Mouse (Mus musculus): Measurements from ENCODE around the gene Col11a2. TPM values are rescaled to one million over a fixed set of nuclear protein-coding genes. Genes with fewer than 3 reads are reported as not detected.
A peak's percentile ranks its signal among the peaks of the same experiment; 100 is the strongest.

The Col11a2 gene
- total RNA-seq, 1 experiment from 2014 or later, result 13.0 TPM

DNA sequence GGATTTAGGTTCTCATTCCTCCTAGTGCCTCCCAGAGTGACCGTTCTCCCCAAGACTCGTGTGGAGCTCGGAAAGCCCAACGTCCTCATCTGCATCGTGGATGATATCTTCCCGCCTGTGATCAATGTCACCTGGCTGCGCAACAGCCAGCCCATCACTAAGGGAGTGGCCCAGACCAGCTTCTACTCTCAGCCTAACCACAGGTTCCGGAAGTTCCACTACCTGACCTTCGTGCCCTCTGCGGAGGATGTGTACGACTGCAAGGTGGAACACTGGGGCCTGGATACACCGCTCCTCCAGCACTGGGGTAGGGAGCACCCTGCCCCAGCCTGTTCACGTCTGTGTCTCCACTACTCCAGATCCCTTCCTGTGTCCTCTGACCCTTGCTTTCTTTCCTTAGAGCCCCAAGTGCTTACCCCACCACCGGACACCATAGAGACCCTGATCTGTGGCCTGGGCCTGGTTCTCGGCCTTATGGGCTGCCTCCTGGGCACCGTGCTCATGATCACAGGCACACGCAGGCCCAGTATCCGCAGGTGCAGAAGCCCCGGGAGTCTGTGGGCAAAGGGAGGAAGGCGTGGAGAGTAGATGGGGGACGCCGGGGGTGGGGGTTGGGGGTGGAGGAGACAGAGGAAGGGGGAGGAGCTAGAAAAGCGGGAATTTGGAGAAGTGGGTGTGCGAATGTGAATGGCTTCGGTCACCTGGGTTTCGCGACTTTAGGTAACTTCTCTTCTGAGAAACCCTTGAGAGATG, 55.2 kb downstream of the Col11a2 start:
- no peak for ATAC-seq (ENCODE audit: extremely low read depth, insufficient number of reproducible peaks, low FRiP score, poor library complexity, severe bottlenecking)

DNA sequence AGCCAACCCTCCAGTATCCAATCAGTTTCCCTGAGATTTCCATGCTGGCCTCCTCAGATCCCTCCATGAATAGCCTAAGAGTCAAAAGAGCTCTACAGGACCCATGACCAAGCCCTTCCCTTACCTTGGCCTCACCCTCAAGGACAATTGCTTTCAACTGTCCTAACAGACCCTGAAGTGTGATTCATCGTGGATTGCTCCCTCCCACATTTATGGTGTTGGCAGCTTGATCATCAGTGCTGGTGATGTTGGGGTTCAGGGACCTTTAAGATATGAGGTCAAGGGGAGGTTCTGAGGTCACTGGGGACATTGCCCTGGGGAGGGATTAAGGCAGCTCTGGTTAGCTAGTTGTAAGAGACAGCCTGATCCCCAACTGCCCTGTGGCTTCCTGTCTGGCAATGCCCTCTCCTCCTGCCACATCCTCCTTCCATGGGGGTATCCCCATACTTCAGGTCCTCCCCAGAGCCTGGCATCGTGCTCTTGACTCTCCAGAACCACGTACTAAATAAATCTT, 57.3 kb downstream of the Col11a2 start:
- ATAC-seq (ENCODE audit: extremely low read depth, insufficient number of reproducible peaks, low FRiP score, poor library complexity, severe bottlenecking), result no peak

DNA sequence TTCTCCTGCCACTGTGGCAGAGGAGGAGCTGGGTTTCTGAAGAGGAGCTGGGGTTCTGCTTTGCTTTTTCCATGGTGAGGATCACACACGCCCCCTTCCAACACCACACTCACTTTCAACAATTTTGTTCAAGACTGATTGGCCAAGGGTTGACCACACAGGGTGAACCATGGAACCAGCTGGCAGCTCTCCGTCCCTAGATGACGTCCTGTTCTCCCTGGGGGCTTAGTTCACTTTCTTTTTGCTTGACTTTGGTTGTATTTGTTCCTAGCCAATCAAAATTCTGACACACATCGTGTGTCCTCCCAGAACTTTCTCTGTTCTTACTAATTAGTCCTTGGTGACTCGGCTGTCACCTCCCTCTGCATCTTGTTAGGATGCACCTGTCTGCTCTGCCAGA, 58.0 kb downstream of the Col11a2 start:
- ATAC-seq (ENCODE audit: extremely low read depth, insufficient number of reproducible peaks, low FRiP score, poor library complexity, severe bottlenecking), result peak; percentile 27; the same call in 1 of the 2 replicates

DNA sequence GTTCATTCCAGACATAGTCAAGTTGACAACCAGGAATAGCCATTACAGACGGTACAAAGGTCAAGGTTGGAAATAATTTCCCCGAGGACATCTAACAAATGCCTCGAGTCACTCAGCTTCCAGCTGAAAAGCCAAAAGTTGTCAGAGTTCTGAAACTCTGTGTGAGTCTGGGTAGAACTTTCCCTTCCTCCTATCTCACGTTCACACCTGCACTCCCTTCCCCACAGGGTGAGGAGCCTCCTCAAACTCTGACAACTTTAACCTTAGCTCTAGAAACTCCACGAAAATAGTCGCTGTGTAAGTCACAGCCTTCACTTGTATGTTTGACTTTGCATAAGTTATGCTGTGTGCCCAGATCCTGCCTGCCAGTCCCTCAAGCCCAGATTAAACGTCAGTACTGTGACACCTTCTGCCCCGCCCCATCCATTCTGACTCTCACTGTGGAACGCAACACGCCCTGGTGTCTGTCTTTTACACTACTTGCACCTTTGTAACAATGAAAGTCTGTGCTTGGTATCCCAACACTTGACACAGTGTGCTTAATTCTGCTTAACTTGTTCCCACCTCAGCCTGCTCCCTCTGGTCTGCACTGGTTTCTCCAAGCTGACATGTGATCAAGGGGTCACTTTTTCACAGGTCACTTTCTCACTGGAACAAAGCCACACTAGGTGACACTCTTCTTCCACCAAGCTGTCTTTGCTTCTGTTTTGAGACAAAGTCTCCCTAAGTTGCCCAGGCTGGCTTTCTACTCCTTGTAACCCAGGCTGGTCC, 59.7 kb downstream of the Col11a2 start:
- peak; percentile 16; the same call in 1 of the 2 replicates for ATAC-seq (ENCODE audit: extremely low read depth, insufficient number of reproducible peaks, low FRiP score, poor library complexity, severe bottlenecking)

DNA sequence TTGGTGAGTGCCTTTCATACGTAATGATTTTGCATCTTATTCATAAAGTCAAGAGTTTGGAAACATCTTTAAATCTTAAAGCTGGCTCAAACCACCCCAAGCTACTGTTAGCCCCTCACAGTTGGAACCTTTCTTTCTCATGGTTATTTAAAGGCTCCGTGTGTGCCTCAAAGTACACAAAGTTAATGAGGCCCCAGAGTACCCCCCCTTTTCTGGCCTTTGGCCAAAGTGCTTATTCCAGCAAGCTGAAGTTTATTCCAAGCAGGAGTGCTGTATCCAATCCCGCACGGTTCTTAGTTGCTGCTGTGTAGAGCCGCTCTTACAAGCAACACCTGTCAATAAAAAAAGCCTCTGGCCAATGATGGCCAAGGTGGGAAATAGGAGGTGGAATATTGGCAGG, 60.3 kb downstream of the Col11a2 start:
- no peak for ATAC-seq (ENCODE audit: extremely low read depth, insufficient number of reproducible peaks, low FRiP score, poor library complexity, severe bottlenecking)

DNA sequence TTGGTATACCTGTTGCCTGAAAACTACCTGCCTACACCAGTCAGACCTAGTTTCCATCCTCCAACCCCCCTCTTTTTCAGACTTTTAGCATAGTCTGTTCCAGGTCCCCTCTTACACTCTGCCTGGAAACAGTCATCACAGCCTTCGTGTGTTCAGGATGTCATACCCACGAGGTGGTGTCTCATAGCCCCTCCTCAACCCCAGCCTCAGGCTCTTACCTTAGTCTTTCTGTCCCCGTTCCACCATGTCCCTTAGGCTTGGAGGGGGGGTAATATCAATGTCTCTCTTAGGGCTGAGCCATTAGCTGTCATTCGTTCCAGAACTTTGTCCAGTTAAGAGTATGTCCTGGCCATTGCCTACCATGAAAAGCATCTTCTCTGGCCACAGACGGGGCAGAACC, 61.9 kb downstream of the Col11a2 start:
- ATAC-seq (ENCODE audit: extremely low read depth, insufficient number of reproducible peaks, low FRiP score, poor library complexity, severe bottlenecking), result no peak

DNA sequence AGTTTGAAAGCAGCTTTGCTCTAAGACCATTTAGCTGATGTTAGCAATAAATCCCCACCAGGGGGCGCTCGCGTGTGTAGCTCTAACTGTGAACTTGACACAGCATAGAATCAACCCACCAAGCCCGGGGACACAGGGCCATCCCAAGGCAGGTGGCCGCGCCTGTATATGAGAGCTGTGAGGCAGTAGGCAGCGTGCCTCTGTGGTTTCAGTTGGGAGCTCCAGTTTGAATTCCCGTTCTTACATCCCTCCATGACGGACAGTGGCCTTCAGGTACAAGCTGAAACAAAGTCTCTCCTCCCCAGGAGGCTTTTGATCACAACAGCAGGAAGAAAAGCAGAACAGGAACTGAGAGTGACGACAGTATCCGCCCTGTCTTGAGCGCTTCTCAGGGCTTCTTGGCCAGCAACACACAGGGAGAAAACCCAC, 62.4 kb downstream of the Col11a2 start:
- peak; percentile 79 for ATAC-seq (ENCODE audit: extremely low read depth, insufficient number of reproducible peaks, low FRiP score, poor library complexity, severe bottlenecking)

DNA sequence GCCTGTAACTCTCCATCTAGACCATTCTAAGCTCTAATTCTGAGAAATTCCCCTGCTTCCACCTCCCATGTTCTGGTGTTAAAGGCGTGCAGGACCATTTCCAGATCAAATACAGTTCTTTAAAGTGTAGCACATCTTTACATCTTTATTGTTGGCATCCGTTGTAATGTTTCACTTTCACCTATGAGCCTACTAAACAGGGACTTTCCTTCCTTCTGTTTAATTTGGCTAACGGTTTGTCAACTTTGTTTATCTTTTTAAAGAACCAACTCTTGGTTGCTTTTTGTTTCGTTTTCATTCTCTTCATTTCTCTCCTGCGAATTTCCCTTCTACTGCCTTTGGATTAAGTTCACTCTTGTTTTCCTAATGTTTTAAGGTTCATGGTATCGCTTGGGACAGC, 63.6 kb downstream of the Col11a2 start:
- peak; percentile 16; the same call in 1 of the 2 replicates for ATAC-seq (ENCODE audit: extremely low read depth, insufficient number of reproducible peaks, low FRiP score, poor library complexity, severe bottlenecking)

DNA sequence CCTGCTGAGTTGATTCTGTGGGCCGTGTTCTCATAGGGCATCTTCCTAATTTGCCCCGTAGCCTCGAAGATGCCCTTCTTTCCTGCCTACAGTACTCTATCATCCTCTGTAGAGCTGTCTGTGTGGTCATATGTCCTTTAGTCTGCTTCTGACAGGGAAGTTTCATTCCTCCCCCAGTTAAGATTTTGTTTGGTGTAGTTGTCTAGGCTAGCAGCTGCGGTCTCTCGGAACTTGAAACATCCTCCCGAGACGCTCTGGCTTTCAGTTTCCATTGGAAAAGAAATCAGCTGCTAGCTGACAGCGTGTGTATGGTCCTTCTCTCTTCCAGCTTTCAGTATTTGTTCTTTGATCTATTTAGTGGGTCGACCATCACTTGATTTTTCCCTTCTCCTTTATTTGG, 65.6 kb downstream of the Col11a2 start:
- ATAC-seq (ENCODE audit: extremely low read depth, insufficient number of reproducible peaks, low FRiP score, poor library complexity, severe bottlenecking), result no peak

DNA sequence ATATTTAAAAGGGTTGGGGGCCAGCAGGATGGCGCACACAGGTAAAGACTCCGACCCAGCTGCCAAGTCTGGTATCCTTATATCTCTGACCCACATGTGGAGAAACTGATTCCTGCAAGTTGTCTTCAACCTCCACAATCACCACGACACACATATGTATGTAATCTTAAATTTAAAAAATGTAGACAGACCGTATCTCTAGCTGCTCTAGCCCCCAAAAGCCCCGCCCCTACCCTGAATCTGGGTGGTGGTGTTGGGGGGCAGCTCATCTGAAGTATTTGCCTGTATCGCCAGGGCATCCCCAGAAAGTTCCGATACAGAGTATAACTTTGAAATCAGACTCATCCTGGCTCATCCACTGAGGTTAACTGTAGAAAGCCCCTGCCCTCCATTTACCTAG, 67.3 kb downstream of the Col11a2 start:
- ATAC-seq (ENCODE audit: extremely low read depth, insufficient number of reproducible peaks, low FRiP score, poor library complexity, severe bottlenecking), result no peak

DNA sequence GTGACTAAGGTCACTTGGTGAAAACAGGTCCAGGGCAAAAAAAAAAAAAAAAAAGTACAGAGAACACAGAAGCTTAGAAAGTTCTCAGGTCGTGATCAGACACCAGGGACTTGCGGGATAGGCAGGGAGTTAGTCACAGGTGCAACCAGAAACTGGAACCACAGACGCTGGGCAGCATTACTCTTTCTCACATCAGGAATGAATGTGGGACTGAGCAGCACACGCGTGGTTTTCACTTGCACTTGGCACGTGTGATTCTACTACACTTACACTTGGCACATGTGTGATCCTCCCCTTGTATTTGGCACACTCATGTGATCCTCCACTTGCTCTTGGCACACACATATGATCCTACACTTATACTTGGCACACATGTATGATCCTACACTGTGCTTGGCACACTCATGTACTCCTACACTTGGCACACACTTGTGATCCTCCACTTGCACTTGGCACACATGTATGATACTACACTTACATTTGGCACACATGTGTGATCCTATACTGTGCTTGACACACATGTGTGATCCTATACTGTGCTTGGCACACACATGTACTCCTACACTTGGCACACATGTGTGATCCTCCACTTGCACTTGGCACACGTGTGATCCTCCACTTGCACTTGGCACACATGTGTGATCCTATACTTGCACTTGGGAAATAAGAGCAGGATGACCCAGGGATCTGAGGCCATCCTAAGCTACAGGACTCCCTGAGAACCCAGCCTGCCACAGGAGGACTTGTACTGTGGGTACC, 68.1 kb downstream of the Col11a2 start:
- no peak for ATAC-seq (ENCODE audit: extremely low read depth, insufficient number of reproducible peaks, low FRiP score, poor library complexity, severe bottlenecking)

DNA sequence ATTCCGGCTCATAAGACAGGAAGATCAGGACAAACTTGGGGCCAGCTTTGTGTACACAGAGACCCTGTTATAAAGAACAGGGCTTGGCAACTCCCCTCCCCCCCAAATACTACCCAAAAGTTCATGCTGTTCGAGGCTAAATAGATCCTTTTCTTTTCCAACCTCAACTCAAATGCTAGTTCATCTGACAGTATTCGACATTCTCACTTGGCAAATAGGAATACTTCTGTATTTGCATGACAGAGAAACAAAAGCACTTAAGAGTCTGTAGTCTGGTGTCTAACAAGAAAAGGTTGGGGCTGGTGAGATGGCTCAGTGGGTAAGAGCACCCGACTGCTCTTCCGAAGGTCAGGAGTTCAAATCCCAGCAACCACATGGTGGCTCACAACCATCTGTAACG, 69.2 kb downstream of the Col11a2 start:
- no peak for ATAC-seq (ENCODE audit: extremely low read depth, insufficient number of reproducible peaks, low FRiP score, poor library complexity, severe bottlenecking)

DNA sequence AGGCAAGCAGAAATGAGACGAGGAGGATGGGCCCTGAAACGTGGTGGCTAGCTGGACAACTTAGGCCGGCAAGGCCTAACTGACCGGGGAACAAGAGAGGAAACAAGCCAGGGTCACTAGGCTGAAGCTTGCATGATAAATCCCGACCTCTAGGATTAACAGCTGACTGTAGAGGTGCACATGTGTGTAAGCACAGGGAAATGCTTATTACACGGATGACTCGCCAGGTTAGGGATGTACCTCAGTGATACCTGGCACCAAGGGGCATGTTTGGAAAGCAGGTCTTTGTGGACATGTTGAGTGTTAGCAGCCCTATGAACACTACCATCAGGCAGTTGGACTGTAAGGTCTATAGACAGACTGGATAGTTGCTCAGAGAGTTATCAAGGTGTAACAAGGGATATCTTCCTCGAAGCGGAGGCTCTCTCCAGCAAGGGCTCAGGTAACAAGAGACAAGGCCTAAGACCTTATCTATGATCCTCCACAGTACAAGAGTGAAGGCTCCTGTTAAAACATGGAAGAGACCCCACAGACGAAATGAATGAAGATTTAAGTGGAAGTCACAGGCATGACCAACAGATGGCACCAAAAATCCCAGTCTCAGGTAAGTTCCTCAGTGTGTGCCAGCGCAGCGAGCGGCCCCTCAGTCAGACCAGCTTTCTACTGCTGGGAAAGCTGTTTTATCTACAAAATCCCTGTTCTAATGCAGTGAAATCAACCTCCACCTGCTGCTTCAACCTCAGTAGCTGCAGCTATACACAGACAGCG, 70.0 kb downstream of the Col11a2 start:
- ATAC-seq (ENCODE audit: extremely low read depth, insufficient number of reproducible peaks, low FRiP score, poor library complexity, severe bottlenecking), result peak; percentile 33; the same call in 1 of the 2 replicates

DNA sequence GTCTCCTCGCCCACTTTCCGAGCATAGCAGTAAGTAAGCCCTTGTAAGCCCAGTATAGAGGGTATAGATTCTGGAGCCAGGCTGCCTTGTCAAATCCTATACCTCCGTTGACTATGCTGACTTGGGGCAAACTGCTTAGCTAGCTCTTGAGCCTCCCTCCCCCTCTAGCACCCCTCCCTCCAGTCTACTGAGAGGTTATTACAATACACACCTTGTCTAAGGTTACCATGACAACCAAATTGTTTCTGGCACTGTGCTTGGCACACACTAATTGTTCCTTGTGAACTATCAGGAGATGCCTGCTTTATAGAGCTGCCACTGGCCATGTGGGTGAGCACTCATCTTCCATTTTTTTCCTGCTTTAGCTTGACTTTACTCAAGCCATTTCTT, 70.6 kb downstream of the Col11a2 start:
- no peak for ATAC-seq (ENCODE audit: extremely low read depth, insufficient number of reproducible peaks, low FRiP score, poor library complexity, severe bottlenecking)

DNA sequence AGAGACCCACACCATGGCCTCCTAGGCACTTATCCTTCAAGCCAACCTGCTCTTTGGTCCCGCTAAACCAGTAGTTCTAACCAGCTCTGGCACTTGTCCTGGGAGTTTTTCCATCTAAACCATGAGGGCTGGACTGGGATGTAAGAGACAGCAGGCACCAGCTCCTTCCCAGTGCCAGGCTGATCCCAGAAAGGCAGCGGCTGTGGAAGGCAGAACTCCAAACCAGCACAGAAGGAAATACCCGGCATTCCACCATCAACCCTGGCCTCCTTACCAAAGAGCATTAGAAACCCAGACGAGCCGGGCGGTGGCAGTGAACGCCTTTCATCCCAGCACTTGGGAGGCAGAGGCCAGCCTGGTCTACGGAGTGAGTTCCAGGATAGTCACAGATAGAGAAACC, 71.1 kb downstream of the Col11a2 start:
- no peak for ATAC-seq (ENCODE audit: extremely low read depth, insufficient number of reproducible peaks, low FRiP score, poor library complexity, severe bottlenecking)

DNA sequence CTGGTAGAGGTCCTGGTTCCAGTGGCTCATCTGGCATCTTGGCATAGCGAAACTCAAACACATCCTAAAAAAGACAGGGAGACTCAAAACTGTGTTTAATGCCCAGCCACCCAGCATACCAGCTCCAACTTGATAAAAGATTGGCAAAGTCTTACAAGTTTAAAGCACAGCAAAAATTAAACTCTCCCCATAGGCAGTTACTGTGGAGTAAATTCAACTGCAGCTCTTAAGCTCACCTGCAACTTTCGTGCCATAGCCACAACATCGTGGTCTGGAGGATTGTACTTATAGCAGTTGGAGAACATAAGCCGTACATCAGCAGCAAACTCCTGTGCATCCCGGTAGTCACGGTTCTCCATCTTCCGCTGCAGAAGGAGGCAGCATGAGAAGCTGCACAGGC, 74.9 kb downstream of the Col11a2 start:
- no peak for ATAC-seq (ENCODE audit: extremely low read depth, insufficient number of reproducible peaks, low FRiP score, poor library complexity, severe bottlenecking)
